Mouse (Mus musculus) gastrocnemius, postnatal 4 days (tissue): ENCODE measurements around the gene Cdc5l. TPM values are rescaled to one million over a fixed set of nuclear protein-coding genes. Genes with fewer than 3 reads are reported as not detected.

Experiments
- DNase-seq, 2 experiments: peaks; one replicate each; pipeline ENCODE4 v3.0.0; 2021 to 2022; ENCODE audit warnings: low spot score in 2 of 2, mixed read lengths in 2 of 2
- total RNA-seq, 2 experiments: library from RNA; stranded (reverse); gene quantifications; 2 replicates each; pipeline ENCODE4 v1.2.3; 2021

The Cdc5l gene
- total RNA-seq, 2 experiments from 2014 or later: 43.2 to 50.8 TPM

- DNase-seq: peak; percentile 66 to 74
Observed at GRCm38 (mm10) chr17:45373987-45374608, 59.4 kb downstream of the Cdc5l start.

GRCm38 (mm10) chr17:45371042-45371441, 62.5 kb downstream of the Cdc5l start:
- DNase-seq: no peak

GRCm38 (mm10) chr17:45370535-45370934, 63.0 kb downstream of the Cdc5l start:
- DNase-seq: no peak

GRCm38 (mm10) chr17:45364871-45365270, 68.7 kb downstream of the Cdc5l start:
- DNase-seq: no peak

GRCm38 (mm10) chr17:45360950-45361349, 72.6 kb downstream of the Cdc5l start:
- no peak for DNase-seq

GRCm38 (mm10) chr17:45359443-45359842, 74.1 kb downstream of the Cdc5l start:
- peak in 1 of 2 experiments; percentile 38 for DNase-seq

- DNase-seq: no peak
Observed at GRCm38 (mm10) chr17:45356431-45356830, 77.1 kb downstream of the Cdc5l start.

- DNase-seq: no peak
Observed at GRCm38 (mm10) chr17:45347951-45348350, 85.6 kb downstream of the Cdc5l start.

Other genes with a start within 250 kb of the Cdc5l start
- gene Spats1, start 41.7 kb upstream of the Cdc5l start, total RNA-seq: under 1 TPM in 1 of 2 experiments, not detected in 1; 0.10 TPM
- 10 to 100 TPM; 16.0 to 16.5 TPM for gene Aars2, start 73.1 kb upstream of the Cdc5l start, total RNA-seq
- gene Tcte1, start 89.7 kb upstream of the Cdc5l start, total RNA-seq: not detected
- gene Tmem151b, start 115.9 kb upstream of the Cdc5l start, total RNA-seq: under 1 TPM; 0.15 to 0.29 TPM
- gene Nfkbie, start 122.0 kb upstream of the Cdc5l start, total RNA-seq: 1 to 10 TPM; 3.2 TPM
- 10 to 100 TPM; 44.4 to 52.7 TPM for gene Slc35b2, start 130.1 kb upstream of the Cdc5l start, total RNA-seq
- 1,000 to 10,000 TPM; 1,179 to 1,260 TPM for gene Hsp90ab1, start 139.5 kb upstream of the Cdc5l start, total RNA-seq
- 100 to 1,000 TPM; 148 to 166 TPM for gene Slc29a1, start 165.9 kb upstream of the Cdc5l start, total RNA-seq
- 10 to 100 TPM; 42.8 to 44.3 TPM for gene Mymx, start 168.4 kb upstream of the Cdc5l start, total RNA-seq
- 1 to 10 TPM in 1 of 2 experiments, under 1 TPM in 1; 0.10 to 1.5 TPM for gene Capn11, start 225.6 kb upstream of the Cdc5l start, total RNA-seq